Mouse (Mus musculus): ENCODE measurements around the gene Klc3. TPM values are rescaled to one million over a fixed set of nuclear protein-coding genes. Genes with fewer than 3 reads are reported as not detected.
A peak's percentile ranks its signal among the peaks of the same experiment; 100 is the strongest.

Gene Klc3
- 14.5 and 14.8 TPM in 2 replicates for polyA plus RNA-seq (2015; fragmentation: Nextera tagmentation; extraction: Ambion mirVana)

- peaks cover 15% of the 10 kb centered on the region for H3K4me1 ChIP-seq
- peaks cover 79% of the 10 kb centered on the region for H3K27me3 ChIP-seq
- peak; percentile 11; the same call in 1 of the 2 replicates for ATAC-seq (ENCODE audit: insufficient number of reproducible peaks, insufficient read depth, low FRiP score, low TSS enrichment, low read depth)
- H3K9ac ChIP-seq, result peak within 1 kb of the TSS; percentile 68
- WGBS, result under 1% methylated on average over 61 of the region's 62 CpGs
- no peaks in the 10 kb centered on the region for H3K36me3 ChIP-seq
- no peaks in the 10 kb centered on the region for H3K9me3 ChIP-seq
- H3K27ac ChIP-seq, result no peak within 1 kb of the TSS
- peak within 1 kb of the TSS; percentile 98 for H3K4me2 ChIP-seq
- peak within 1 kb of the TSS; percentile 64 for H3K4me3 ChIP-seq
Measured at GRCm38 (mm10) chr7:19403731-19404296, at the start of gene Klc3. Gene Klc3 (minus strand): TSS chr7:19404104.

- no peak overlapping the region for H3K4me3 ChIP-seq
- H3K36me3 ChIP-seq, result peaks cover 83% of the 10 kb centered on the region
- no peak overlapping the region for H3K27ac ChIP-seq
- no peak overlapping the region for H3K9ac ChIP-seq
- no peaks in the 10 kb centered on the region for H3K4me1 ChIP-seq
- WGBS, result 73% methylated on average over 12 of the region's 12 CpGs
- H3K4me2 ChIP-seq, result no peak overlapping the region
- no peaks in the 10 kb centered on the region for H3K9me3 ChIP-seq
- H3K27me3 ChIP-seq, result no peaks in the 10 kb centered on the region
- ATAC-seq (ENCODE audit: insufficient number of reproducible peaks, insufficient read depth, low FRiP score, low TSS enrichment, low read depth), result no peak
Measured at GRCm38 (mm10) chr7:19449165-19449564, 45.3 kb upstream of the Klc3 start.

GRCm38 (mm10) chr7:19447689-19448088 lies 43.8 kb upstream of the Klc3 start:
- Histone ChIP-seq H3K9ac (no peak overlapping the region), H3K4me1 (no peaks in the 10 kb centered on the region), H3K27ac (no peak overlapping the region), H3K4me3 (no peak overlapping the region), H3K27me3 (no peaks in the 10 kb centered on the region), H3K9me3 (no peaks in the 10 kb centered on the region), H3K4me2 (no peak overlapping the region), H3K36me3 (peaks cover 86% of the 10 kb centered on the region)
- no peak for ATAC-seq (ENCODE audit: insufficient number of reproducible peaks, insufficient read depth, low FRiP score, low TSS enrichment, low read depth)
- WGBS, result 93% methylated on average over 16 of the region's 16 CpGs

- peaks cover 86% of the 10 kb centered on the region for H3K36me3 ChIP-seq
- WGBS, result 83% methylated on average over 12 of the region's 12 CpGs
- ATAC-seq (ENCODE audit: insufficient number of reproducible peaks, insufficient read depth, low FRiP score, low TSS enrichment, low read depth), result no peak
Measured at GRCm38 (mm10) chr7:19444801-19445200, 40.9 kb upstream of the Klc3 start.

GRCm38 (mm10) chr7:19443344-19443743 lies 39.4 kb upstream of the Klc3 start:
- ATAC-seq (ENCODE audit: insufficient number of reproducible peaks, insufficient read depth, low FRiP score, low TSS enrichment, low read depth), result peak; percentile 2; the same call in 1 of the 2 replicates
- 40% methylated on average over 3 of the region's 3 CpGs for WGBS
- Histone ChIP-seq H3K4me1 (no peaks in the 10 kb centered on the region), H3K4me3 (no peak overlapping the region), H3K9me3 (no peaks in the 10 kb centered on the region), H3K4me2 (no peak overlapping the region), H3K27me3 (no peaks in the 10 kb centered on the region), H3K27ac (no peak overlapping the region), H3K9ac (no peak overlapping the region), H3K36me3 (peaks cover 84% of the 10 kb centered on the region)

More at GRCm38 (mm10) chr7:19444801-19445200, 40.9 kb upstream of the Klc3 start:
- Histone ChIP-seq H3K4me3 (no peak overlapping the region), H3K9me3 (no peaks in the 10 kb centered on the region), H3K4me2 (no peak overlapping the region), H3K27ac (no peak overlapping the region), H3K4me1 (no peaks in the 10 kb centered on the region), H3K27me3 (no peaks in the 10 kb centered on the region), H3K9ac (no peak overlapping the region)

DNA sequence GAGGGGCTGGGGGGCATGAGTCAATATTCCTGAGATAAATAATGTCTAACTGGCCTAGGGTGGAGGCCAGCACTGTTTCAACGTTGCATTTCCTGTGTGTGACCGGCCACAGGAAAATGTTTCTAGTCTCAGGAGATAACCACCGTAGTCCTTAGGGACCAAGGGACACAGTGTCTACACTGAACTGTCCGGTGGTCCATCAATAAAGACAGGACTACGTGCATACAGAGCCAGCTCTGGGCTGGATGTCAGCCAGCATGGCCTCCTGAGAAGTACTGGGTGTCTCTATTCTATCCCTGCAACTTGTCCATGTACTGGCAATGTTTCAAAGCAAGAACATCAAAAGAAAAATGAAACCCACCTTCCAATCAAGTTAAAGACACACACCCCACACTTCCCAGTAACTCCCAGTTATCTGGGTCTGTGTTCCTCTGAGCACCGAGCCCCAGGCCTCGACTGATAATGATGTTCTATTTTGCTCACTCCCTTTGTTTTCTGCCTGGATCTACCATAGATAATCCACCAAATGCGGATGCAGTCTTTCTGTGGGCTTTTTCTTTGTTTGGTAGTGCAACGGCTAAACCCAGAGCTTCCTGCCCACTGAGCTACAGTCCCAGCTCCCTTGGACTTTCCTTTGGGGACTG lies 37.7 kb upstream of the Klc3 start:
- Histone ChIP-seq H3K27me3 (no peaks in the 10 kb centered on the region), H3K4me3 (no peak overlapping the region), H3K27ac (no peak overlapping the region), H3K4me1 (no peaks in the 10 kb centered on the region), H3K4me2 (no peak overlapping the region), H3K9me3 (no peaks in the 10 kb centered on the region), H3K36me3 (peaks cover 82% of the 10 kb centered on the region), H3K9ac (no peak overlapping the region)
- WGBS, result 88% methylated on average over 9 of the region's 9 CpGs
- no peak for ATAC-seq (ENCODE audit: insufficient number of reproducible peaks, insufficient read depth, low FRiP score, low TSS enrichment, low read depth)

GRCm38 (mm10) chr7:19437048-19437447 lies 33.1 kb upstream of the Klc3 start:
- H3K9ac ChIP-seq, result no peak overlapping the region
- H3K4me1 ChIP-seq, result no peaks in the 10 kb centered on the region
- no peak for ATAC-seq (ENCODE audit: insufficient number of reproducible peaks, insufficient read depth, low FRiP score, low TSS enrichment, low read depth)
- 68% methylated on average over 9 of the region's 9 CpGs for WGBS
- H3K9me3 ChIP-seq, result peaks cover 5% of the 10 kb centered on the region; the same call in 1 of the 2 replicates
- no peak overlapping the region for H3K27ac ChIP-seq
- H3K36me3 ChIP-seq, result peaks cover 95% of the 10 kb centered on the region
- H3K27me3 ChIP-seq, result no peaks in the 10 kb centered on the region
- H3K4me3 ChIP-seq, result no peak overlapping the region
- no peak overlapping the region for H3K4me2 ChIP-seq

GRCm38 (mm10) chr7:19436276-19436675 lies 32.4 kb upstream of the Klc3 start:
- no peak overlapping the region for H3K27ac ChIP-seq
- peaks cover 95% of the 10 kb centered on the region for H3K36me3 ChIP-seq
- H3K4me3 ChIP-seq, result no peak overlapping the region
- no peaks in the 10 kb centered on the region for H3K4me1 ChIP-seq
- peaks cover 5% of the 10 kb centered on the region; the same call in 1 of the 2 replicates for H3K9me3 ChIP-seq
- no peak for ATAC-seq (ENCODE audit: insufficient number of reproducible peaks, insufficient read depth, low FRiP score, low TSS enrichment, low read depth)
- no peak overlapping the region for H3K4me2 ChIP-seq
- 95% methylated on average over 2 of the region's 2 CpGs for WGBS
- no peak overlapping the region for H3K9ac ChIP-seq
- no peaks in the 10 kb centered on the region for H3K27me3 ChIP-seq

GRCm38 (mm10) chr7:19432475-19432874 lies 28.6 kb upstream of the Klc3 start:
- Histone ChIP-seq H3K4me3 (no peak overlapping the region), H3K9me3 (peaks cover 5% of the 10 kb centered on the region; the same call in 1 of the 2 replicates), H3K9ac (no peak overlapping the region), H3K36me3 (peaks cover 100% of the 10 kb centered on the region), H3K27me3 (no peaks in the 10 kb centered on the region), H3K27ac (no peak overlapping the region), H3K4me2 (no peak overlapping the region), H3K4me1 (no peaks in the 10 kb centered on the region)
- ATAC-seq (ENCODE audit: insufficient number of reproducible peaks, insufficient read depth, low FRiP score, low TSS enrichment, low read depth), result no peak
- WGBS, result 98% methylated on average over 2 of the region's 2 CpGs

GRCm38 (mm10) chr7:19430402-19430801 lies 26.5 kb upstream of the Klc3 start:
- Histone ChIP-seq H3K9me3 (peaks cover 5% of the 10 kb centered on the region; the same call in 1 of the 2 replicates), H3K27ac (no peak overlapping the region), H3K27me3 (no peaks in the 10 kb centered on the region), H3K4me3 (no peak overlapping the region), H3K4me1 (no peaks in the 10 kb centered on the region), H3K4me2 (no peak overlapping the region), H3K36me3 (peaks cover 100% of the 10 kb centered on the region), H3K9ac (no peak overlapping the region)
- 88% methylated on average over 6 of the region's 6 CpGs for WGBS
- ATAC-seq (ENCODE audit: insufficient number of reproducible peaks, insufficient read depth, low FRiP score, low TSS enrichment, low read depth), result no peak

GRCm38 (mm10) chr7:19429726-19430125 lies 25.8 kb upstream of the Klc3 start:
- no peak overlapping the region for H3K4me3 ChIP-seq
- no peak overlapping the region for H3K9ac ChIP-seq
- H3K36me3 ChIP-seq, result peaks cover 100% of the 10 kb centered on the region
- H3K27ac ChIP-seq, result no peak overlapping the region
- H3K4me2 ChIP-seq, result no peak overlapping the region
- H3K4me1 ChIP-seq, result no peaks in the 10 kb centered on the region
- peaks cover 5% of the 10 kb centered on the region; the same call in 1 of the 2 replicates for H3K9me3 ChIP-seq
- H3K27me3 ChIP-seq, result no peaks in the 10 kb centered on the region
- 78% methylated on average over 8 of the region's 8 CpGs for WGBS
- no peak for ATAC-seq (ENCODE audit: insufficient number of reproducible peaks, insufficient read depth, low FRiP score, low TSS enrichment, low read depth)

All from embryonic facial prominence, embryonic 13.5 days (tissue).